Mouse (Mus musculus): ENCODE data around the gene Sv2a. TPM values are rescaled to one million over a fixed set of nuclear protein-coding genes. Genes with fewer than 3 reads are reported as not detected.

Gene Sv2a
- 1 to 10 TPM; 5.0 to 6.5 TPM for total RNA-seq (2021)

DNA sequence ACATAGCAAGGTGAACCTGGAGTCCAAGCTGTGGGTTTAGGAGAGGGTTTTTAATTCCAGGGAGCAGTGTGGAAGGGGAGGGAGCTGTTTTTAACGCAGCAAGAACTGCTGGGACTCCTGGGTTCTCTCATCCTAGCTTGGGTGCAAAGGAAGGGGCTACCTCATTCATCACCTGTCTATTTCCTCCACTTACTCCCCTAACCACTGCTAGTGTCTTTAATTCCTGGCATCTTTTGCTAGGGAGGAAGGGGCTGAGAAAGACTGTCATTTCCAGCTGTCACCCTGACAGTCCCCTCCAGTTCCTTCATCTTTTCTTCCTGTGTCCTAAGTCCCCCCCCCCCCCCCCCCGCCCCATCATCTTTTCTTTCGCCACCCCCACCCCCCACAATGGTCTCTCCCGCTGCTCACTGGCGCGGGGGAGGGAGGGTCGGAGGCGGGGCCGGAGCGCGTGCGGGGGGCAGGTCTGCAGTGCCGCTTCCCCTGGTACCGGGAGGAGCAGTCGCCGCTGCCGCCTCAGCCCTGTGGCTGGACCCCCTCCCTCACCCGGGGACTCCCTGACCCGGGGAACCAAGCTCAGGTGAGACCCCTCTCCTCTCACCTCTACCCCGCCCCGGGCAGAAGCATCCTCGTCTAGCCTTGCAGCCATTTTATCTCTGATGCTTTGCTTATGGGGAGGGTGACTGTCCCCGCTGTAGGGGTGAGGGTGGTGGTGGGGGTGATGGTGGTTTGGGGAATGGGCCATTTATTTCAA is at the start of gene Sv2a:
Gene Sv2a, plus strand, starts transcription at position 425 of the 751 bp plus-strand sequence.
- peak; percentile 16 for DNase-seq (ENCODE audit: low spot score)
- intact Hi-C loops (cut with DNase I) = no loop called here

DNA sequence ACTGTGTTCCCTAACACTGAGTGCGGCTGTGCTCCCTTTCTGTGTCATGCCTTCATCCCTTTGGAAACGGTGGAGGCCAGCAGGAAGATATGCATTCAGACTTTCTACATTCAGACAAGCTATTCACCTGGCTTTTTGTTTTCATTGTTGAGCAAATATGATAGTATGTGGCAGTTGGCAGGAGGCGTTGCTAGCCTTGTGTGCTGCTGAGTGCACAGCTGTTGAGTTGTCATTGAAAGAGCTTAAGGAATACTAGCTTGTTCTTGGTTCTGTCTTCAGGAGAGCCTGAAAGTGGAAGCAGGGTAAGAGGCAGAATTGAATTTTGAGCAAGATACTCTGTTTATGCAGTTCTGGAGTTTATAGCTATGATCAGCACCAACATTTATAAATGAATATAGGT is 48.5 kb upstream of the Sv2a start:
- intact Hi-C loops (cut with DNase I) = no loop called here
- DNase-seq (ENCODE audit: low spot score) = no peak

DNA sequence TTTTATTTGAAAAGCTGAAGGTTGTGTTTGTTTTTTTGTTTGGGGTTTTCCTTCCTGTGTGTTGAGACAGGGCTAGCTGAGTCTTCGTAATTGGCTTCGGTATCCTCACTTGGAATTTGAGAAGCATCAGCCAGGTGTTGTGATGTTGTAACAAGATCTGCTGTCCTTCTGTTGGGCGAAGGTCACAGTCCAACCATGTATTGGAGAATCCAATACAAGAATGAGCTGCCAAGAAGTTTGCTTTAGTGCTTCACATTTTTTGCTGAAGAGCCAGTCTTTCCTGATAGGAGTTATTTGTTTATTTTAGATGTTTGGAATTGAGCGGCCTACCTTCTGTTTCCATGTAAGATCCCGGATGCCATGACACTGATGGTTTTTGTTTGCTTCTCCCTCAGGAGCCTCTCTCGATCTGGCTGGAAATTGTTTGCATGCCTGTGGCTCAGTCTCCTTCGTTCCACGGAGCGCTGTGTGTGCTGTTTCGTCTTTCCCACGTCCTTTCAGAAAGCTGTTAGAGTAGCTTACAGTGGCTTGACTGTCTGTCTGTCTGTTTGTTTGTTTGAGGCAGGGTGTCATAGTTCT is 47.5 kb upstream of the Sv2a start:
- DNase-seq (ENCODE audit: low spot score) = no peak
- intact Hi-C loops (cut with DNase I) = no loop called here

DNA sequence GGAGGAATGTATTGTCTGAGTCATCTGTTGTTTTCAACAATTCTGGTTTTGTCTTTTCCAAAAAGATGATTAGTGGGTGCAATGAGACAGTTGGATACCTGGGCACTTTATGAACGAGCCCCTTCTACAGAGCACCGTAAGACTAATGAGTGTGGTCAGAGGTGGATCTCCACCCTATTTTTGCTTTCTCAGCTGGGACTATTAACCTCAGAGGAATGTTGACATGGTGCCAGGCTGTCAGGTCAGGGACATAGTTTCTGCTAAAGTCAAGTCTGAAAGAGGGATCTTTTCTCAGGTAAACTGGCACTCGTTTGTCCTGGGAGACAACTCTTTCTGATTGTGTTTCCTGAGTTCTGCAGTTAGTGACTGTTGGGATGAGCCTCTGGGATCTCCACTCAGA is 45.9 kb upstream of the Sv2a start:
- DNase-seq (ENCODE audit: low spot score) = no peak

DNA sequence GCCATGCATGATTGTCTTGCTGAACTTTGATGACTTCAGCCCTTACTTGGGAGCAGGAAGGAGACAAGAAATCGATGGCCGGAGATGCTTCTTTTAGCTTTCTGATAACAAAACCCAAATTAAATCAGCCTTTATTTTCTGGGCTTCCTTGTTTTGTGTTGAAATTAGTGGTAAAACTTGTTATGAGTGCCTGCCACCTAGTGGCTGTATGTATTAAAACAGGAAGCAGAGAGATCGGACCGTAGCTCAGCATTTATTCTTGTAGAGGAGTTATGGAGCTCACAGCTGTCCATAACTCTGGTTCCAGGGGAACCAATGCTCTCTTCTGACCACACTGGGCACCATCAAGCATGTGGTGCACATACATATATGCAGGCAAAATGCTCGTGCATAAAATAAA is 33.0 kb upstream of the Sv2a start:
- intact Hi-C loops (cut with DNase I) = loop anchor here (1.0 to 5.0 kb wide), 3 partner anchors 41 to 181 kb away; no protein-coding TSS in a partner anchor
- no peak for DNase-seq (ENCODE audit: low spot score)

More for the DNA sequence above, 45.9 kb upstream of the Sv2a start:
- intact Hi-C loops (cut with DNase I) = no loop called here

DNA sequence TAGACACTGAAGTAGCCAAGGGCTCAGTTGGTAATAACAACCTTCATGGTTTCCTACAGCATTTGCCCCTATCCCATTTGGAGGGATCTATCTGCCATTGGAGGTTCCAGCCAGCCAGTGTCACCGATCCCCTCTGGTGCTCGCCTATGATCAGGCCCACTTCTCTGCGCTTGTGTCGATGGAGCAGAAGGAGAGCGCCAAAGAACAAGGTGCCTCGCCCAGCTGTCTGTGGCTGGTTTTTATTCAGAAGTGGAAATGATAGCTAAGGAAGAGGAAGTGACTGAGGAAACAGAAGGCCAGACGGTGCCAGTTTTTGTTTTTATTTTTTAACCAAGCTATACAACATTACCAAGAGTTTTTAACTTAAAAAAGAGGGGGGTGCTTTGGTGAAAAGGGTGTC is 29.1 kb upstream of the Sv2a start:
- intact Hi-C loops (cut with DNase I) = no loop called here

DNA sequence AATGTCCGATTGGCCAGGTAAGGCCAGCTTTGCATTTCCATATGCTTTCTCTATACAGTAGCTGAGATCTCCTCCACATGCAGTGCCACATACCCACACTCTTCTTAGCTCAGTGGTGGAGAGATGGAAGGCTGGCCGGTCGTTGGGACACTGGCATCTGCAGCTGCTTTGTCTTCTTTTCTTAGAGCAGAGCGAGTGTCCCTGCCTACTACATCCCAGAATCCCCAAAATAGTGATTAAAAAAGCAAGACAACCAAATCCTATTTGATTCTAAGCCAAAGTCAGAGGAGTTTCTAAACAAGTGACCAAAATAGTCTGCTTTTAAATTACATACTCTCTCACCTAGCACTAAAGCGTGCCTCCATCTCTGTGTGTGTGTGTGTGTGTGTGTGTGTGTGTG is 28.3 kb upstream of the Sv2a start:
- intact Hi-C loops (cut with DNase I) = no loop called here

More for the DNA sequence above, 29.1 kb upstream of the Sv2a start:
- no peak for DNase-seq (ENCODE audit: low spot score)

DNA sequence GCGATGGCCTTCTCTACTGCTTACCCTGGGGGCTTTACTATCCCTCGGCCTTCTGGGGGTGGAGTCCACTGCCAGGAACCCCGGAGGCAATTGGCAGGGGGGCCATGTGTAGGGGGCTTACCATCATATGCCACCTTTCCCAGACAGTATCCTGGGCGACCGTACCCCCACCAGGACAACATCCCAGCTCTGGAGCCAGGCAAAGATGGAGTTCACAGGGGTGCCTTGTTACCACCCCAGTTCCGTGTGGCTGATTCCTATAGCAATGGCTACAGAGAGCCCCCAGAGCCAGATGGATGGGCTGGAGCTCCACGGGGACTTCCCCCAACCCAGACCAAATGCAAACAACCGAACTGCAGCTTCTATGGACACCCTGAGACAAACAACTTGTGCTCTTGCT is 25.4 kb upstream of the Sv2a start:
- intact Hi-C loops (cut with DNase I) = no loop called here
- no peak for DNase-seq (ENCODE audit: low spot score)

More for the DNA sequence above, 28.3 kb upstream of the Sv2a start:
- DNase-seq (ENCODE audit: low spot score) = no peak

DNA sequence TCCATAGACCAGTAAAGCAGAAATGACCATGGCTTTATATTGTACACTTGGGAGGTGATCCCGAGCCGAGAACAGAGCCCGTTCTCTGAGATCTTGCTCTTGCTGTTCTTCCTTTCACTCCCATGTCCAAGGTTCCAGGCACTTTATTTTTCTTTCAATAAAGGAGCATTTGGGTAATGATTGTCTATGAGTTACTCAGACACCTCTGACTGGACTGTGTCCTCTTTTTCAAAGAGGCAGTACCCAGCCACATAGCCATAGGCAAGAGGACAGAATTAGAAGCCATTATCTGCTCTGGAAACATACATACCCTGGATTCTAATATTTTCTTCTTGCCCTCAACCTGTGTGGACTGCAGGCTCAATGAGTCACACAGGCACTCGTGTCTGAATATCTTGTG is 21.1 kb upstream of the Sv2a start:
- intact Hi-C loops (cut with DNase I) = no loop called here
- DNase-seq (ENCODE audit: low spot score) = no peak

DNA sequence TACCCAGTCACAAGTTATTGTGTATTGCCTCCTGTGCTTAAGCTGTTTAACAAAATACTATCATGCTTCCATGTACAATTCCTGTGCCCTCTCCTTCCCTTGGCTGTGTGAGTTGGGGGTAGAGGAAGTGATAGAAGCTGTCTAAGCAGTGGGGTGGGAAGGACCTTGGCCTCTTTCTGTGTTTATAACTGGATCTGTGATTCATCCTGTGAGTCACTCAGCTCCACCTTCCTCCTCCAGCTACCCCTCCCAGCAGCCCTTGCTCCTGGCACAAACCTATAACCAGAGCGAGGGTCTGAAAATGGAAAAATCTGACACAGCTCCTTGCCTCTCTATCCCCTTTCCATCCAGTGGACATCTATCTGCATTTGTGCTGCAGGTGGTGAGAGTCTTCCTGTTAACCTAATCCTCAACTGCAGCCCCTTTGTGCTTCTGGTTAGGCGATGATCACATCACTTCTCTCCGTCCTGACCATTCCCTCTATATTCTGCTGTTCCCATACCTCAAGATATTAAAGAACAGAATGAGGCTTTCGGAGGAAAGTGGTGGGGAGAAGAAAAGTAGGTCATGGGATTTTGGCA is 20.6 kb upstream of the Sv2a start:
- DNase-seq (ENCODE audit: low spot score) = peak; percentile 59
- intact Hi-C loops (cut with DNase I) = no loop called here

DNA sequence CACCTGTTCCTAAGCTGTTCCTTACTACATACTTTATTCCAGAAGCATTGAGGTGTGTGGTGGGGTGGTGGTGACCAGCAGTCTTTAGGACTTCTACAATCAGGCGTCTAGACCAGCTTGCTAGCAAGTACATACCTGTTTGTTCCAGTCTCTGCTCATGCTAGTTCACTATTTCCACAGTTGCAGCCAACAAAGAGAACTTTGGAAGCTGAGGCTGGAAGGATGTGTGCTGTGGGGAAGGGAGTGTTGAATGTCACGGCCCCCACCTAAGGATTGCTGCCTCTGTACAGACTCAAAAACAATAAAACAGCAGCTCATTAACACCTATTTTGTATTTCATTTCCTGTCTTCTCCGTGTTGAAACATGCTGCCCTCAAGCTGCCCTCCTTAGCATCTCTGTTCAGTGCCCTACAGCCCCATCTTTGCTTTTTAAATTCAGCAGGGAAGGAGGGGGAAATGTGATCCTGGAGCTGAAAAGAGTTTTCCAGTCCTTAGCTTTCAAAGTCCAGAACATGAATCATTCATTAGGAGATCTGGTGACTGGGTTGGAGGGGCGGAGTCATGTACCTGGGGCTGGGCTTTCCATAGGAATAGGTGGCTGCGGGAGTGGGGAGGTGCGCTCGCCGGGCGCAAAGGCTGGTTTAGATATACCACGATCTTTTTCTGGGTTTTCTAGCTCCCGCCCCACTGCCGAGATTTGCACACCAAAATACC is 20.0 kb upstream of the Sv2a start:
- peak; percentile 37 for DNase-seq (ENCODE audit: low spot score)
- intact Hi-C loops (cut with DNase I) = no loop called here

DNA sequence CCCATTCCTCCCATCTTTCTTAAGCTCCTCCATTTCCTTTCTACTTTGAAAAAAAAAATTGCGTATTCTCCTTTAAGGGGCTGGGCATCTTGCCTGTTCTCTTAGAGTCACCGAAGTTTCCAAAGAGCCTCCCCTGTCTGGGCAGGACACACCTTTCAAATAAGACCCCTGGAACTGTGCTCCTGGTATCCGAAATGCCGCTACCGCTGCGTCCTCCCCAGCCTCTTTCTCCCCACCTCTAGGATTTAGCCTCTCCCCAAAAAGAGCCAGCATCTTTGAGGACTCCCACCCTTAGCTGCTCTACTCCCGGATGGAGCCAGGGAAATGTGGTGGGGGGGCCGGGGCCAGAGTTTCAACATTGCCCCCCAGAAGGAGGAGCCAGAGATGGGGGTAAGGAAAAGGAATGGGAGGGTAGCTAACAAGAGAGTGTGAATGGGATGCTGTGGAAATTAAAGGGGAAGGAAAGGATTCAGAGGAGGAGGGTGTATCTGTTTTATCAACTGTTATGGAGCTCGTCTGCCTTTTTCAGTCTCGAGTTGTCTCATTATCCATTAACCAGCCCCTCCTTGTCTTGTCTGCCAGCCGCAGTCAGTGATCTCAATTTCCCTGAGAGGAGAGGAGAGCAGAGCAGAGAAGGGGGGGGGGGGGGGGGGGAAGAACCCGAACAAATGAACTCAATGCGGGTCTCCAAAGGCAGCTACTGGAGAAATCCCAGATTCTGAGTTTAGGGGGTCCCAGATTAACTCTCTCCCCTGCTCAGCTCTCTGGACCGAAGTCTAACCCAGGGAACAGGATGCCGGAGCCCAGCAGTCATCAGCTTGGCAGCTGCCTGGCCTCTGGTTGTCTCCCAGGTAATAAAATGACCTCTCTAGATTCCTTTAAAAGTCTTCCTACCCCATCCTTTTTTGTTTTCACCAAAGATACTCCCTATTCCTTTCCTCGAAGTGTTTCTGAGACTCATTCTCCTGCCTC is 18.8 kb upstream of the Sv2a start, which contains the start of gene Mtmr11:
Gene Mtmr11, plus strand, starts transcription at position 136 of the 972 bp plus-strand sequence.
- intact Hi-C loops (cut with DNase I) = no loop called here
- DNase-seq (ENCODE audit: low spot score) = no peak

DNA sequence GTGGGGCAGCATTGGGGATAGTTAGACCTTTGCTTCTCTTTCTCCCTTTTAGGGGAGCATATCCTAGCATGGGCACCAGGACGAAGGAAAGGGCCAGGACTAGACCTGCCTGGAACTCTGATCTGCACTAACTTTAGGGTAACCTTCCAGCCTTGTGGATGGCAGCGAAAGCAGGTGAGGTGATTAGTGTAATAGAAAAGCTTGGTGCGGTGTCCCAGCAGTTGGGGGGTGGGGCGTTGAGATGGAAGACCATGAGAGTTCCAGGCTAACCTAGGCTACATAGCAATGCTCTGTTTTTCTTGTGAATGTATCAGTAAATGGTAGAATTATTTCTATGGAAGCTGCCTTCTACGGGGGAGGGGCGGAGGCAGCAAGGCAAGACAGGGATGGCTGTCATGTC is 17.9 kb upstream of the Sv2a start:
- intact Hi-C loops (cut with DNase I) = no loop called here
- no peak for DNase-seq (ENCODE audit: low spot score)

DNA sequence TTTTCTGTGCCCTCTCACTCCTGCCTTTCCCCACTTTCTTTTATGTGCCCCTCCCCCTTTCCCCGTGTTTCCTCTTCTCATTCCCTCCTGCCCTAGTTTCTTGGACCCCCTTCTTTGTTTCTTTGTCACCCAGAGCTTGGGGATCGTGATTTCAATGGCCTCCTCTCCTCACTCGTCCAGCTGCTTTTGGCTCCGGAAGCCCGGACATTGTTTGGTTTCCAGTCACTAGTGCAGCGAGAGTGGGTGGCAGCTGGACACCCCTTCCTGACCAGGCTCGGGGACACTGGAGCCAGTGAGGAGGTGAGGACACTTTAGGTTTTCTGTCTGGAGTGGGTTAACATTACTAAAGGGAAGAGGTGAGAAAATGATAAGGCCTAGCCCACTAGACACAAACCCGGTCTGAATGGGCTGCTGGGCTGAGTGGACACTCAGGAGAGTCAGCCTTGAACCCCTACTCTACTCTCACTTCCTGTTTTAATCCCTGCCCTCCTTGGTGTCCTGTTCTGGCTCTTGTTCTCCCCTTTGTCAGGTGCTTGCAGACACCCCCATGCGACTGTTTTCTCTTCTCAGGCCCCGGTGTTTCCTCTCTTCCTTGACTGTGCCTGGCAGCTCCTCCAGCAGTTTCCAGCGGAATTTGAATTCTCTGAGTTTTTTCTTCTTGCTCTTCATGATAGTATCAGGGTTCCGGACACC is 12.3 kb upstream of the Sv2a start:
- DNase-seq (ENCODE audit: low spot score) = no peak
- intact Hi-C loops (cut with DNase I) = no loop called here

DNA sequence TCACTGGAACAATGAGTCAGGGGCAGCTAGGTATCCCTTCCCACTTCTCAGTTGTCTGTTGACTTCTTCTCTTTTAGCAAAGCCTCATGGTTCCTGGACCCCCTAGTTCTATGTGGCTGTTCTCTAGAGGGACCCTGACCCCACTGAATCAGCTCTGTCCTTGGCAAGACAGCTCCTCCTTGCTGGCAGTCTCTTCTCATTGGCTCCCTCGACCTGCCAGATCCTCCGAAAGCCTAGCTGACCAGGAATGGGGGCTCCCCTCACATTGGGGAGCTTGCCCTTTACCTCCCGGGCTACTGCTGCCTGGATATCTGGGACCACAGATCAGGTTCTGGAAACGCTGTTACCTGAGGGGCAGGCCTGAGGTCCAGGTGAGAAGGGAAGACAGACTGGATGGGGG is 10.7 kb upstream of the Sv2a start:
- intact Hi-C loops (cut with DNase I) = loop anchor here (2.0 kb wide), 1 partner anchor 49 kb away; the partner anchor contains the start of genes Bola1 and Hist2h2ab
- no peak for DNase-seq (ENCODE audit: low spot score)

DNA sequence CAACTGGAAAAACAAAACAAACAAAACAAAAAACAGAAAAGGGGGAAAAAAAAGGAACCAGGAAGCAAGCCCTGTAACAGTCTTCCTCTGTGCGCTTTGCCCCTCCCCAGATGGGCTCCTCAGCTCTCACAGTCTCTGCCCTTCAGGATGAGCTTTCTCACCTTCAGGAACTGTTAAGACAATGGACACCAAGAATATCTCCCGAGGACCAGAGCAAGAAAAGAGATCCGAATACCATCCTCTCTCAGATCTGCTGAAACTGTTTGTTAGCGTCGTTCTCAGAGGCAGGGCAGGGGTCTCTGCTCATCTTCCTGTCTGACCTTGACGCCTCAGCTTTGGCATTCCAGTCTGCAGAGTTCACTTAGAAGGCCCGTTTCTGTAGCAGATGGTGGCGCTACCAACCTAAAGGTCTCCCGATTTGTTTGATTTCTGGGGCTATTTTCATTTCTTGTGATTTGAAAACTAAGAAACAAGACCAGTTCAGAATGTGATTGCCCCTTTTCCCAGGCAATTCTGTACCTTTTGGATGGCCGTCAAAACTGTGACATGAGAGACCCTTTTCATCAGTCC is 9.9 kb upstream of the Sv2a start:
- no peak for DNase-seq (ENCODE audit: low spot score)
- intact Hi-C loops (cut with DNase I) = loop anchor here (2.0 kb wide), 1 partner anchor 48 kb away; the partner anchor contains the start of genes Bola1 and Hist2h2ab

DNA sequence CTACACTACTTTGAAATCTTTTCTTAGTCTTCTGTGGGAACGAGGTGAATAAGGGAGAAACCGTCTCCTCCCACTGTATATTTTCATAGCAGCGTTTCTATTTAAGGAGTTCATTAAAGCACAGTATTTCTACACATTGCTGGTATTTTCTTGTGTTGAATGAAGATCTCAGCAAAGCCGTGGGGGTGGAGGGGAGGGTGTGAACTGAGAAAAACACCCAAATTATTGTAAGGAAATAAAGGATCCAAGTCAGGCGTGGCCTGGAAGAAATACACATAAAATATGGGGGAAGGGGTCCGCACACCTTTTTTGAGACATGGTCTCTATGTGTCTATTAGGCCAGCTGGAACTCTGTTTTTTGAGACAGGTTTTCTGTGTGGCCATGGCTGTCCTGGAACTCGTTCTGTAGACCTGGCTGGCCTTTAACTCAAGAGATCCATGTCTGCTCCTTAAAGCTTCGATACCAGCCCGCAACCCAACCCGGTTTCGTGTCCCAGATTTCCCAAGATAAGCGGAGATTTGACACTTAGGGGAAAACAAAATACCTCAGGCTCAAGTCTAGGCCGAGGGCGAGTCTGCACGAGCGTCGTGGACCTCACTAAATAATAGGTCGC is 9.3 kb upstream of the Sv2a start:
- DNase-seq (ENCODE audit: low spot score) = no peak
- intact Hi-C loops (cut with DNase I) = loop anchor here (2.0 kb wide), 1 partner anchor 47 kb away; the partner anchor contains the start of genes Bola1 and Hist2h2ab

Data from heart, postnatal 25 days (tissue).